Mouse (Mus musculus): ENCODE results near the gene Ccl17.

GRCm38 (mm10) chr8:94785247-94785985, 24.8 kb upstream of the Ccl17 start:
- TF ChIP-seq ZC3H11A (IDR thresholded peaks at IDR 0.05; ENCODE audit: borderline replicate concordance, low read depth, low read length): peak; percentile 50; the same call in 1 of the 2 replicates
- TF ChIP-seq HCFC1 (IDR thresholded peaks at IDR 0.05; ENCODE audit: borderline replicate concordance, insufficient read depth, low read length): no peak
- TF ChIP-seq CHD2 (IDR thresholded peaks at IDR 0.05; ENCODE audit: low read depth, low read length): no peak
- no peak for TF ChIP-seq ZNF384 (IDR thresholded peaks at IDR 0.05; ENCODE audit: low read depth, low read length)
- TF ChIP-seq MAFK (IDR thresholded peaks at IDR 0.05; ENCODE audit: insufficient read depth, low read depth, low read length): no peak
